Comparison of ENCODE assay signal across 8 mouse cellular contexts in genomic region chr5:112214419-112214818, GRCm38 (mm10). TPM values are rescaled to one million over a fixed set of nuclear protein-coding genes. Genes with fewer than 3 reads are reported as not detected.
DNase-seq lines count a peak whose midpoint lies in the region; ATAC-seq and TF ChIP-seq lines count a peak whose summit lies in the region.

No protein-coding gene starts in this region.

- peaks cover 6% of the 10 kb centered on the region; the same call in 1 of the 2 replicates for H3K9me3 ChIP-seq in heart, postnatal 0 days (replicated peaks; ENCODE audit: control insufficient read depth, low read length)

- H3K27ac ChIP-seq in heart, postnatal 0 days (ENCODE audit: low read depth) = no peak overlapping the region

- ATAC-seq in heart, postnatal 0 days (ENCODE audit: insufficient read depth, low read depth) = no peak
- ATAC-seq in erythroblast, adult 5-6 weeks (replicated peaks; ENCODE audit: low FRiP score, poor library complexity, severe bottlenecking) = no peak

- H3K4me1 ChIP-seq in heart, postnatal 0 days (ENCODE audit: control insufficient read depth, insufficient read depth) = no peaks in the 10 kb centered on the region

- no peak overlapping the region for H3K4me3 ChIP-seq in heart, postnatal 0 days (ENCODE audit: low read depth, low read length)

- DNase-seq in CD4-positive, CD25-positive, alpha-beta regulatory T cell, adult 2 months (ENCODE audit: low read depth, low spot score) = peak; percentile 80
- DNase-seq in MN1 (ENCODE audit: low spot score) = peak; percentile 80
- peak; percentile 56 for DNase-seq in embryo, embryonic 11.5 days (ENCODE audit: low read depth, low spot score)
- peak; percentile 28 for DNase-seq in heart, postnatal 0 days (ENCODE audit: low spot score)
- DNase-seq in layer of hippocampus, adult 8-10 months (ENCODE audit: low spot score in 2 of 2) = peak; percentile 70 to 79
- DNase-seq in lung, postnatal 14 days = peak; percentile 74
- DNase-seq in right cerebral cortex, postnatal 10 days (ENCODE audit: low spot score in 2 of 2) = peak; percentile 88 to 89

- peak; percentile 61 for TF ChIP-seq CTCF in heart, postnatal 0 days (IDR thresholded peaks at IDR 0.05; ENCODE audit: low read depth)

- peaks cover 32% of the 10 kb centered on the region; the same call in 1 of the 2 replicates for H3K27me3 ChIP-seq in heart, postnatal 0 days (ENCODE audit: control insufficient read depth, insufficient read depth, low read length)

- no peaks in the 10 kb centered on the region for H3K36me3 ChIP-seq in heart, postnatal 0 days (replicated peaks; ENCODE audit: control insufficient read depth, insufficient read depth, low read length)

- 2% methylated on average over 10 of the region's 10 CpGs for WGBS in heart, postnatal 0 days

- no peak overlapping the region for H3K9ac ChIP-seq in heart, postnatal 0 days (replicated peaks; ENCODE audit: low read depth, low read length)

- no peak overlapping the region for H3K4me2 ChIP-seq in heart, postnatal 0 days (ENCODE audit: low read depth, low read length)

- no peak for TF ChIP-seq EP300 in heart, postnatal 0 days (IDR thresholded peaks at IDR 0.05; ENCODE audit: low read depth)

RNA-seq across cellular contexts. Expression of gene Cryba4, which starts 37.9 kb away (rescaled TPM):
- total RNA-seq in heart, postnatal 0 days (2014; rRNA removed; ENCODE audit: low replicate concordance) = 0.39 and 1.6 TPM in 2 replicates
- polyA plus RNA-seq in heart, postnatal 0 days (2015; fragmentation: Nextera tagmentation; extraction: Ambion mirVana) = 3.7 and 4.1 TPM in 2 replicates
- total RNA-seq in layer of hippocampus, adult 8-10 months (2022) = 1 to 10 TPM; 1.1 to 1.7 (median 1.3) TPM
- total RNA-seq in erythroblast, adult 5-6 weeks (2015; ENCODE audit: low replicate concordance) = 3.3 TPM in 1 of 2 replicates, not detected in the other
- not detected in 2 replicates for total RNA-seq in erythroblast, adult 5-6 weeks (2017; ENCODE audit: low replicate concordance)

RNA-seq across cellular contexts. Expression of gene Crybb1, which starts 41.2 kb away (rescaled TPM):
- not detected in 2 replicates for total RNA-seq in heart, postnatal 0 days (2014; rRNA removed; ENCODE audit: low replicate concordance)
- 0.26 and 0.54 TPM in 2 replicates for polyA plus RNA-seq in heart, postnatal 0 days (2015; fragmentation: Nextera tagmentation; extraction: Ambion mirVana)
- 1 to 10 TPM; 3.5 to 6.2 (median 4.4) TPM for total RNA-seq in layer of hippocampus, adult 8-10 months (2022)
- total RNA-seq in erythroblast, adult 5-6 weeks (2015; ENCODE audit: low replicate concordance) = not detected in 2 replicates
- not detected in 2 replicates for total RNA-seq in erythroblast, adult 5-6 weeks (2017; ENCODE audit: low replicate concordance)

Comparison
In these comparisons a context has a peak if more than half of its experiments do, and no peak if none do; other contexts are left out.
1. DNase-seq: peak in every context shown above with its lines; median percentile 88 in right cerebral cortex, postnatal 10 days; 80 in CD4-positive, CD25-positive, alpha-beta regulatory T cell, adult 2 months; 80 in MN1; 74 in layer of hippocampus, adult 8-10 months; 74 in lung, postnatal 14 days; 56 in embryo, embryonic 11.5 days; 28 in heart, postnatal 0 days.